Mouse (Mus musculus) forebrain, embryonic 14.5 days (tissue): ENCODE measurements around the gene Ephx1. TPM values are rescaled to one million over a fixed set of nuclear protein-coding genes. Genes with fewer than 3 reads are reported as not detected.
"Not testable (repeated sequence)": the region's sequence is repeated elsewhere in the genome, so short reads cannot be mapped to it uniquely, and the experiment has no call there.

Source experiments
- ATAC-seq: fragments of 200-750 bp; cut with Nextera tagmentation; 2 replicates; pipeline ENCODE4 v1.8.0; 2017; ENCODE audit warnings: mild to moderate bottlenecking, moderate library complexity
- DNase-seq: peaks from one replicate; pipeline ENCODE4 v3.0.0-alpha.2; 2015; ENCODE audit warnings: low spot score
- H3K27ac ChIP-seq: fragments of 300-500 bp; sonication (generic); 2 replicates; pipeline ENCODE4 v1.5.1; 2014; ENCODE audit warnings: low read depth, mild to moderate bottlenecking, control low read depth, low read length, moderate library complexity
- H3K27me3 ChIP-seq: fragments of 300-500 bp; sonication (generic); replicated peaks from 2 replicates; pipeline ENCODE4 v1.6.1; 2014; ENCODE audit warnings: low read length, control low read depth, mixed read lengths; ENCODE audit not compliant: control insufficient read depth, insufficient read depth
- H3K36me3 ChIP-seq: fragments of 300-500 bp; sonication (generic); 2 replicates; pipeline ENCODE4 v1.6.1; 2014; ENCODE audit warnings: low read length, control low read depth; ENCODE audit not compliant: control insufficient read depth, insufficient read depth
- H3K4me1 ChIP-seq: fragments of 300-500 bp; sonication (generic); 2 replicates; pipeline ENCODE4 v1.6.1; 2014; ENCODE audit warnings: antibody characterized with exemption, low read length, control low read depth; ENCODE audit not compliant: control insufficient read depth, insufficient read depth
- H3K4me2 ChIP-seq: fragments of 300-500 bp; sonication (generic); 2 replicates; pipeline ENCODE4 v1.6.1; 2014; ENCODE audit warnings: mild to moderate bottlenecking, control low read depth, low read length
- H3K4me3 ChIP-seq: fragments of 300-500 bp; sonication (generic); 2 replicates; pipeline ENCODE4 v1.5.1; 2014; ENCODE audit warnings: low read depth, low read length, control low read depth
- H3K9ac ChIP-seq: fragments of 300-500 bp; sonication (generic); 2 replicates; pipeline ENCODE4 v1.6.1; 2014; ENCODE audit warnings: mild to moderate bottlenecking, low read length, control low read depth, moderate library complexity
- H3K9me3 ChIP-seq: fragments of 300-500 bp; sonication (generic); replicated peaks from 2 replicates; pipeline ENCODE4 v1.6.1; 2016; ENCODE audit warnings: low read length, control low read depth, mixed read lengths; ENCODE audit not compliant: control insufficient read depth
- WGBS: fragments of 180-500 bp; shearing (Covaris S2); extraction: QIAGEN DNeasy Blood & Tissue Kit; methylation state at CpG from one replicate; pipeline ENCODE4 v1.1.7; 2014; 5-methylcytosine and 5-hydroxymethylcytosine counted together
- polyA plus RNA-seq: library from polyadenylated mRNA; unstranded; fragments of >200 nt; fragmentation: Nextera tagmentation; extraction: Ambion mirVana; gene quantifications from 2 replicates; pipeline ENCODE4 v1.2.1, GENCODE M21; 2014

Gene Ephx1
- polyA plus RNA-seq, 1 experiment from 2014 or later: 4.1 TPM

GRCm38 (mm10) chr1:180987759-180988158 is 32.9 kb downstream of the Ephx1 start:
- Histone ChIP-seq H3K9me3 (no peaks in the 10 kb centered on the region), H3K9ac (no peak overlapping the region), H3K4me1 (no peaks in the 10 kb centered on the region), H3K27ac (no peak overlapping the region), H3K36me3 (no peaks in the 10 kb centered on the region), H3K27me3 (no peaks in the 10 kb centered on the region), H3K4me2 (no peak overlapping the region), H3K4me3 (no peak overlapping the region)
- ATAC-seq: 0 out of 2 replicates have a peak, but pooled peaks have one; percentile 57
- 3% methylated on average over 9 of the region's 9 CpGs for WGBS
- DNase-seq: peak; percentile 83

- no peak for ATAC-seq
- H3K27ac ChIP-seq: no peak overlapping the region
- no peak overlapping the region for H3K9ac ChIP-seq
- no peaks in the 10 kb centered on the region for H3K27me3 ChIP-seq
- no peaks in the 10 kb centered on the region for H3K36me3 ChIP-seq
- WGBS: 91% methylated on average over 8 of the region's 8 CpGs
- no peaks in the 10 kb centered on the region for H3K9me3 ChIP-seq
- no peak overlapping the region for H3K4me3 ChIP-seq
- DNase-seq: no peak
- H3K4me2 ChIP-seq: no peak overlapping the region
- no peaks in the 10 kb centered on the region for H3K4me1 ChIP-seq
Measured at GRCm38 (mm10) chr1:180986701-180987100, 34.0 kb downstream of the Ephx1 start.

- not testable (repeated sequence) for DNase-seq, H3K4me1 ChIP-seq, H3K27me3 ChIP-seq, H3K4me3 ChIP-seq, H3K27ac ChIP-seq, H3K36me3 ChIP-seq, H3K4me2 ChIP-seq, ATAC-seq, H3K9ac ChIP-seq, H3K9me3 ChIP-seq
- 79% methylated on average over 7 of the region's 7 CpGs for whole genome bisulfite sequencing
Measured at GRCm38 (mm10) chr1:180981298-180982046, 39.2 kb downstream of the Ephx1 start.

GRCm38 (mm10) chr1:180980464-180980863 is 40.2 kb downstream of the Ephx1 start:
- 75% methylated on average over 2 of the region's 2 CpGs for WGBS
- H3K9ac ChIP-seq: no peak overlapping the region
- no peaks in the 10 kb centered on the region for H3K4me1 ChIP-seq
- H3K36me3 ChIP-seq: no peaks in the 10 kb centered on the region
- DNase-seq (no peak), ATAC-seq (no peak)
- H3K27me3 ChIP-seq: no peaks in the 10 kb centered on the region
- no peak overlapping the region for H3K4me2 ChIP-seq
- H3K4me3 ChIP-seq: no peak overlapping the region
- no peak overlapping the region for H3K27ac ChIP-seq
- H3K9me3 ChIP-seq: no peaks in the 10 kb centered on the region

- DNase-seq: no peak
- Histone ChIP-seq H3K9me3 (no peaks in the 10 kb centered on the region), H3K4me3 (no peak overlapping the region), H3K27me3 (no peaks in the 10 kb centered on the region), H3K4me1 (no peaks in the 10 kb centered on the region), H3K4me2 (no peak overlapping the region), H3K9ac (no peak overlapping the region), H3K27ac (no peak overlapping the region), H3K36me3 (no peaks in the 10 kb centered on the region)
- no peak for ATAC-seq
- 84% methylated on average over 24 of the region's 24 CpGs for WGBS
Measured at GRCm38 (mm10) chr1:180979484-180980251, 41.0 kb downstream of the Ephx1 start.

GRCm38 (mm10) chr1:180976110-180976679 is 44.5 kb downstream of the Ephx1 start:
- no peak overlapping the region for H3K9ac ChIP-seq
- ATAC-seq: no peak
- no peaks in the 10 kb centered on the region for H3K36me3 ChIP-seq
- 56% methylated on average over 4 of the region's 4 CpGs for WGBS
- no peaks in the 10 kb centered on the region for H3K4me1 ChIP-seq
- no peak overlapping the region for H3K27ac ChIP-seq
- DNase-seq: no peak
- H3K9me3 ChIP-seq: no peaks in the 10 kb centered on the region
- no peak overlapping the region for H3K4me2 ChIP-seq
- no peak overlapping the region for H3K4me3 ChIP-seq
- H3K27me3 ChIP-seq: no peaks in the 10 kb centered on the region

- DNase-seq (peak; percentile 74), ATAC-seq (peak; percentile 80)
- Histone ChIP-seq H3K27me3 (no peaks in the 10 kb centered on the region), H3K4me3 (no peak overlapping the region), H3K4me1 (no peaks in the 10 kb centered on the region), H3K36me3 (no peaks in the 10 kb centered on the region), H3K4me2 (no peak overlapping the region), H3K9me3 (no peaks in the 10 kb centered on the region), H3K9ac (no peak overlapping the region), H3K27ac (no peak overlapping the region)
- 58% methylated on average over 14 of the region's 14 CpGs for WGBS
Measured at GRCm38 (mm10) chr1:180974126-180974746, 46.5 kb downstream of the Ephx1 start.

GRCm38 (mm10) chr1:180972941-180973340 is 47.8 kb downstream of the Ephx1 start:
- Histone ChIP-seq H3K4me2 (no peak overlapping the region), H3K9me3 (no peaks in the 10 kb centered on the region), H3K27me3 (no peaks in the 10 kb centered on the region), H3K4me1 (no peaks in the 10 kb centered on the region), H3K36me3 (no peaks in the 10 kb centered on the region), H3K4me3 (no peak overlapping the region), H3K9ac (no peak overlapping the region), H3K27ac (no peak overlapping the region)
- 74% methylated on average over 9 of the region's 11 CpGs for WGBS
- ATAC-seq (no peak), DNase-seq (no peak)
